Mouse (Mus musculus) urinary bladder, postnatal 4 days (tissue): ENCODE results near the gene Rffl.

ENCODE experiments used
- DNase-seq, 2 experiments: peaks; one replicate each; pipeline ENCODE4 v3.0.0; 2021 to 2022; ENCODE audit warnings: low spot score in 2 of 2

Gene Rffl

GRCm38 (mm10) chr11:82871031-82871446, at the start of gene Rffl:
Gene Rffl (minus strand): TSS chr11:82871210.
- peak; percentile 85 to 95 for DNase-seq

GRCm38 (mm10) chr11:82920768-82921167, 49.8 kb upstream of the Rffl start:
- DNase-seq, result no peak

- peak in 1 of 2 experiments; percentile 39 for DNase-seq
Observed at GRCm38 (mm10) chr11:82914711-82915352, 43.8 kb upstream of the Rffl start.

GRCm38 (mm10) chr11:82910679-82911389, 39.8 kb upstream of the Rffl start:
- DNase-seq, result peak in 1 of 2 experiments; percentile 15

- DNase-seq, result no peak
Observed at GRCm38 (mm10) chr11:82910250-82910649, 39.2 kb upstream of the Rffl start, which contains the start of gene Unc45b. Gene Unc45b (plus strand): TSS chr11:82910550.

- DNase-seq, result no peak
Observed at GRCm38 (mm10) chr11:82908608-82908989, 37.6 kb upstream of the Rffl start.

GRCm38 (mm10) chr11:82907651-82908607, 36.9 kb upstream of the Rffl start, which contains the start of gene Nle1:
Gene Nle1 (minus strand): TSS chr11:82908411.
- DNase-seq, result peak; percentile 87 to 96

- no peak for DNase-seq
Observed at GRCm38 (mm10) chr11:82905816-82906215, 34.8 kb upstream of the Rffl start.

GRCm38 (mm10) chr11:82904952-82905351, 33.9 kb upstream of the Rffl start:
- no peak for DNase-seq

GRCm38 (mm10) chr11:82901606-82902310, 30.7 kb upstream of the Rffl start:
- DNase-seq, result no peak

- no peak for DNase-seq
Observed at GRCm38 (mm10) chr11:82899720-82900119, 28.7 kb upstream of the Rffl start.

GRCm38 (mm10) chr11:82897478-82897877, 26.5 kb upstream of the Rffl start:
- DNase-seq, result no peak

- no peak for DNase-seq
Observed at GRCm38 (mm10) chr11:82891936-82892335, 20.9 kb upstream of the Rffl start, which contains the start of gene Fndc8. Gene Fndc8 (plus strand): TSS chr11:82892124.

- DNase-seq, result peak; percentile 88 to 94
Observed at GRCm38 (mm10) chr11:82890342-82890762, 19.3 kb upstream of the Rffl start, which contains the start of gene Rad51d. Gene Rad51d (minus strand): TSS chr11:82890614.

GRCm38 (mm10) chr11:82889524-82890341, 18.7 kb upstream of the Rffl start:
- DNase-seq, result no peak

- no peak for DNase-seq
Observed at GRCm38 (mm10) chr11:82888491-82888946, 17.5 kb upstream of the Rffl start.

- DNase-seq, result no peak
Observed at GRCm38 (mm10) chr11:82886559-82886958, 15.5 kb upstream of the Rffl start.

GRCm38 (mm10) chr11:82883180-82883579, 12.2 kb upstream of the Rffl start:
- DNase-seq, result no peak

- no peak for DNase-seq
Observed at GRCm38 (mm10) chr11:82877726-82878344, 6.8 kb upstream of the Rffl start.

- no peak for DNase-seq
Observed at GRCm38 (mm10) chr11:82875631-82876030, 4.6 kb upstream of the Rffl start.
